Mouse (Mus musculus) stomach, embryonic 14.5 days (tissue): ENCODE results near the gene Atxn1. TPM values are rescaled to one million over a fixed set of nuclear protein-coding genes. Genes with fewer than 3 reads are reported as not detected.

ENCODE experiments used
- ATAC-seq: fragments of 200-750 bp; cut with Nextera tagmentation; 2 replicates; pipeline ENCODE4 v1.8.0; 2017; ENCODE audit warnings: low read depth, moderate TSS enrichment; ENCODE audit not compliant: insufficient number of reproducible peaks, insufficient read depth, low FRiP score
- H3K27ac ChIP-seq: fragments of 300-500 bp; sonication (generic); 2 replicates; pipeline ENCODE4 v1.5.1; 2014; ENCODE audit warnings: mild to moderate bottlenecking, low read length, moderate library complexity, mixed read lengths
- H3K27me3 ChIP-seq: fragments of 300-500 bp; sonication (generic); 2 replicates; pipeline ENCODE4 v1.6.1; 2014; ENCODE audit warnings: low read length, control low read depth, mixed read lengths; ENCODE audit not compliant: control insufficient read depth, insufficient read depth
- H3K36me3 ChIP-seq: fragments of 300-500 bp; sonication (generic); 2 replicates; pipeline ENCODE4 v1.6.1; 2014; ENCODE audit warnings: mild to moderate bottlenecking, control low read depth, low read length, moderate library complexity, mixed read lengths; ENCODE audit not compliant: control insufficient read depth, insufficient read depth
- H3K4me1 ChIP-seq: fragments of 300-500 bp; sonication (generic); 2 replicates; pipeline ENCODE4 v1.6.1; 2014; ENCODE audit warnings: low read length, control low read depth, mixed read lengths; ENCODE audit not compliant: control insufficient read depth, insufficient read depth
- H3K4me2 ChIP-seq: fragments of 300-500 bp; sonication (generic); replicated peaks from 2 replicates; pipeline ENCODE4 v1.6.1; 2014; ENCODE audit warnings: low read depth, low read length, control low read depth
- H3K4me3 ChIP-seq: fragments of 300-500 bp; sonication (generic); 2 replicates; pipeline ENCODE4 v1.5.1; 2014; ENCODE audit warnings: low read depth, low read length, control low read depth
- H3K9ac ChIP-seq: fragments of 300-500 bp; sonication (generic); replicated peaks from 2 replicates; pipeline ENCODE4 v1.6.1; 2014; ENCODE audit warnings: low read depth, mild to moderate bottlenecking, control low read depth, low read length, moderate library complexity, mixed read lengths
- H3K9me3 ChIP-seq: fragments of 300-500 bp; sonication (generic); 2 replicates; pipeline ENCODE4 v1.6.1; 2016; ENCODE audit warnings: low read depth, low read length, control low read depth; ENCODE audit not compliant: control insufficient read depth
- WGBS: fragments of 180-500 bp; shearing (Covaris S2); extraction: QIAGEN DNeasy Blood & Tissue Kit; methylation state at CpG from one replicate; pipeline ENCODE4 v1.1.7; 2014; 5-methylcytosine and 5-hydroxymethylcytosine counted together
- polyA plus RNA-seq: library from polyadenylated mRNA; unstranded; fragments of >200 nt; fragmentation: Nextera tagmentation; extraction: Ambion mirVana; gene quantifications from 2 replicates; pipeline ENCODE4 v1.2.1, GENCODE M21; 2014

The Atxn1 gene
- polyA plus RNA-seq, 1 experiment from 2014 or later: 6.5 TPM

- no peak for ATAC-seq
- WGBS: 49% methylated on average over 10 of the region's 10 CpGs
- H3K36me3 ChIP-seq: no peaks in the 10 kb centered on the region
- H3K4me2 ChIP-seq: no peak overlapping the region
- H3K9me3 ChIP-seq: no peaks in the 10 kb centered on the region
- no peak overlapping the region for H3K4me3 ChIP-seq
- no peak overlapping the region for H3K9ac ChIP-seq
- no peaks in the 10 kb centered on the region for H3K27me3 ChIP-seq
- H3K4me1 ChIP-seq: peaks cover 3% of the 10 kb centered on the region; the same call in 1 of the 2 replicates
- no peak overlapping the region for H3K27ac ChIP-seq
These were observed 58.2 kb downstream of the Atxn1 start for GRCm38 (mm10) chr13:45906438-45907166.

- Histone ChIP-seq H3K9ac (no peak overlapping the region), H3K4me3 (no peak overlapping the region), H3K36me3 (no peaks in the 10 kb centered on the region), H3K27me3 (no peaks in the 10 kb centered on the region), H3K4me1 (peaks cover 3% of the 10 kb centered on the region; the same call in 1 of the 2 replicates), H3K4me2 (no peak overlapping the region), H3K27ac (no peak overlapping the region), H3K9me3 (no peaks in the 10 kb centered on the region)
- no peak for ATAC-seq
- 75% methylated on average over 4 of the region's 4 CpGs for WGBS
These were observed 59.9 kb downstream of the Atxn1 start for GRCm38 (mm10) chr13:45904955-45905354.

- H3K9ac ChIP-seq: no peak overlapping the region
- H3K9me3 ChIP-seq: no peaks in the 10 kb centered on the region
- WGBS: 65% methylated on average over 4 of the region's 4 CpGs
- H3K4me1 ChIP-seq: peaks cover 3% of the 10 kb centered on the region; the same call in 1 of the 2 replicates
- no peak for ATAC-seq
- no peaks in the 10 kb centered on the region for H3K27me3 ChIP-seq
- H3K36me3 ChIP-seq: no peaks in the 10 kb centered on the region
- H3K4me3 ChIP-seq: no peak overlapping the region
- no peak overlapping the region for H3K4me2 ChIP-seq
- H3K27ac ChIP-seq: no peak overlapping the region
These were observed 60.4 kb downstream of the Atxn1 start for GRCm38 (mm10) chr13:45904456-45904855.

GRCm38 (mm10) chr13:45903519-45904274 is 61.1 kb downstream of the Atxn1 start:
- Histone ChIP-seq H3K27me3 (no peaks in the 10 kb centered on the region), H3K27ac (no peak overlapping the region), H3K36me3 (no peaks in the 10 kb centered on the region), H3K9me3 (no peaks in the 10 kb centered on the region), H3K4me2 (no peak overlapping the region), H3K9ac (no peak overlapping the region), H3K4me1 (peaks cover 3% of the 10 kb centered on the region; the same call in 1 of the 2 replicates), H3K4me3 (no peak overlapping the region)
- WGBS: 71% methylated on average over 12 of the region's 12 CpGs
- ATAC-seq: peak; percentile 72; the same call in 1 of the 2 replicates

GRCm38 (mm10) chr13:45902457-45902856 is 62.4 kb downstream of the Atxn1 start:
- Histone ChIP-seq H3K4me2 (no peak overlapping the region), H3K36me3 (no peaks in the 10 kb centered on the region), H3K4me3 (no peak overlapping the region), H3K9ac (no peak overlapping the region), H3K4me1 (peaks cover 7% of the 10 kb centered on the region; the same call in 1 of the 2 replicates), H3K9me3 (no peaks in the 10 kb centered on the region), H3K27me3 (no peaks in the 10 kb centered on the region), H3K27ac (no peak overlapping the region)
- no peak for ATAC-seq
- WGBS: 94% methylated on average over 5 of the region's 5 CpGs

- ATAC-seq: no peak
- no peaks in the 10 kb centered on the region for H3K27me3 ChIP-seq
- WGBS: 73% methylated on average over 8 of the region's 8 CpGs
- no peak overlapping the region for H3K9ac ChIP-seq
- no peak overlapping the region for H3K27ac ChIP-seq
- H3K36me3 ChIP-seq: no peaks in the 10 kb centered on the region
- H3K4me2 ChIP-seq: no peak overlapping the region
- peaks cover 7% of the 10 kb centered on the region; the same call in 1 of the 2 replicates for H3K4me1 ChIP-seq
- H3K9me3 ChIP-seq: no peaks in the 10 kb centered on the region
- H3K4me3 ChIP-seq: no peak overlapping the region
These were observed 64.0 kb downstream of the Atxn1 start for GRCm38 (mm10) chr13:45900776-45901175.

GRCm38 (mm10) chr13:45897571-45897970 is 67.2 kb downstream of the Atxn1 start:
- ATAC-seq: no peak

GRCm38 (mm10) chr13:45894760-45895159 is 70.0 kb downstream of the Atxn1 start:
- Histone ChIP-seq H3K9me3 (no peaks in the 10 kb centered on the region), H3K4me3 (no peak overlapping the region), H3K27ac (no peak overlapping the region), H3K4me1 (peaks cover 7% of the 10 kb centered on the region; the same call in 1 of the 2 replicates), H3K9ac (no peak overlapping the region), H3K36me3 (no peaks in the 10 kb centered on the region), H3K27me3 (no peaks in the 10 kb centered on the region), H3K4me2 (no peak overlapping the region)
- 42% methylated on average over 10 of the region's 10 CpGs for WGBS
- no peak for ATAC-seq

More at GRCm38 (mm10) chr13:45897571-45897970, 67.2 kb downstream of the Atxn1 start:
- Histone ChIP-seq H3K4me1 (peaks cover 7% of the 10 kb centered on the region; the same call in 1 of the 2 replicates), H3K4me2 (no peak overlapping the region), H3K27me3 (no peaks in the 10 kb centered on the region), H3K4me3 (no peak overlapping the region), H3K36me3 (no peaks in the 10 kb centered on the region), H3K9me3 (no peaks in the 10 kb centered on the region), H3K9ac (no peak overlapping the region), H3K27ac (no peak overlapping the region)
- WGBS: 22% methylated on average over 2 of the region's 2 CpGs
